Mouse (Mus musculus): ENCODE measurements around the gene Efna1.

Gene Efna1

GRCm38 (mm10) chr3:89280606-89281511 lies at the start of gene Efna1:
Gene Efna1, minus strand, starts transcription at chr3:89281142.
- DNase-seq: peak; percentile 87 to 92

- DNase-seq: no peak
Measured at GRCm38 (mm10) chr3:89330346-89330745, 49.4 kb upstream of the Efna1 start.

DNA sequence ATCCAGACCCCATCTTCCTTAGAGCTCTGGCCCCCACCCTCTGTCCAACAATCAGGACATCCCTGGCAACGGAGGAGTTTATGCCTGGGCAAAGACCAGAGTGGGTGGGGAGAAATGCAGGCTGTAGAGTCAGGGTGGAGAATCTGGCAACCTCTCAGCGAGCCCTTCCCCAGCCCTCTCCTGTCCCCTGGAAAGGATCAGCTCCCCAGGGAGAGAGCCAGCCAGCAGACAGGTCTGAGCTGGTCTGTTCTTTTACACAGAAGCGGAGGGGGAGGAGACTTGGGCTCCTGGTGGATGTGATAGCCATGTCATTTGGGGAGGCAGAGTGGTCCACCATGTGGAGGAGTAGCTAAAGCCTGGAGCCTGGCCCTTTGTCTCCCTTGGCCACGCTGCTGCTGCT lies 47.7 kb upstream of the Efna1 start:
- no peak for DNase-seq

GRCm38 (mm10) chr3:89327371-89327870 lies 46.5 kb upstream of the Efna1 start:
- no peak for DNase-seq

DNA sequence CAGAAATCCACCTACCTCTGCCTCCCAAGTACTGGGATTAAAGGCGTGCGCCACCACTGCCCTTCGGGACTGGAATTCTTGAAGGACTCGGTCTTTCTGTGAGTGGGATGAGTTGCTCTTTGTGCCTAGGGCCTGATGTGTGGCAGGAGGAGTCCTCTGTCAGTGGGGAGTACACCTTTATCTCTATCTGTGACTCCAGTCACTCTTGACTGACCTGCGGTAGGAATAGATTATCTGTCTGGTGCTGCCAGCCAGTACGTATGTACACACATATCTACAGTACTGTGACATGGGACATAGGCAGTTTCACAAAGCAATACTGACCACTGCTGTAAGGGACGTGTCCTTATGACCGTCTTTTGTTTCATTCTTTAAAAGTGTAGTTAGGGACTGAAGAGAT lies 44.9 kb upstream of the Efna1 start:
- no peak for DNase-seq

DNA sequence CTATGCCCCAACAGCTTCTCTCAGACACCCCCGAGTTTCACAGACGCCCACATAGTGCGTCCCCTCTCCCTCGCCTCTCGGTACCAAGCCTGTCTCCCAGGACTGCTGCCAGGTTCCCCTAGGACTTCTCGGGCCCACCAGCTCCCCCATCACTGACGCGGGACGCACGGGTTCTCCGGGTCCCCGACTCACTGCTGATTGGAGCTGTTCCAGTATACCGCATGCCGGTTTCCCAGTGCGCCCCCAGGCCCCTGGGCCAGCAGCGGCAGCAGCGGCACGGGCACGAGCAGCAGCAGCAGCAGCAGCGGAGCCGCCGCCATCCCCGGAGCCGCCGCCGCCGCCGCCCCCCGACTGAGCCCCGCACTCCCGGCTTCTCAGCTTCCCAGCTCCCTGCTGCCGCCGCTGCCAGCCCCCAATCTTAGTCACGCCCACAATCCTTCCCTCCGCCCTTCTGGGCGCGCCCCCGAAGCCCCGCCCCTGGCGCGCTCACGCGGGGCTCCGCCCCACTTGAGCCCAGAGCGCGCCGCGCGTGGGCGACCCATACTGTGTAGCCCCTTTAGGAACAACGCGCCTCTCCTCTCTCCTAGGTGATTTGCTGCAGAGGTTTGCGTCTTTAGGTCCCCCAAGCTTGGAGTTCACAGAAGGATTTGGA lies 41.7 kb upstream of the Efna1 start, which contains the start of gene Efna3:
TSS of gene Efna3 (minus strand) at position 452 of the 652 bp plus-strand sequence.
- DNase-seq: peak; percentile 45 to 69

- DNase-seq: no peak
Measured at GRCm38 (mm10) chr3:89322131-89322500, 41.2 kb upstream of the Efna1 start.

GRCm38 (mm10) chr3:89321183-89322130 lies 40.5 kb upstream of the Efna1 start:
- no peak for DNase-seq

DNA sequence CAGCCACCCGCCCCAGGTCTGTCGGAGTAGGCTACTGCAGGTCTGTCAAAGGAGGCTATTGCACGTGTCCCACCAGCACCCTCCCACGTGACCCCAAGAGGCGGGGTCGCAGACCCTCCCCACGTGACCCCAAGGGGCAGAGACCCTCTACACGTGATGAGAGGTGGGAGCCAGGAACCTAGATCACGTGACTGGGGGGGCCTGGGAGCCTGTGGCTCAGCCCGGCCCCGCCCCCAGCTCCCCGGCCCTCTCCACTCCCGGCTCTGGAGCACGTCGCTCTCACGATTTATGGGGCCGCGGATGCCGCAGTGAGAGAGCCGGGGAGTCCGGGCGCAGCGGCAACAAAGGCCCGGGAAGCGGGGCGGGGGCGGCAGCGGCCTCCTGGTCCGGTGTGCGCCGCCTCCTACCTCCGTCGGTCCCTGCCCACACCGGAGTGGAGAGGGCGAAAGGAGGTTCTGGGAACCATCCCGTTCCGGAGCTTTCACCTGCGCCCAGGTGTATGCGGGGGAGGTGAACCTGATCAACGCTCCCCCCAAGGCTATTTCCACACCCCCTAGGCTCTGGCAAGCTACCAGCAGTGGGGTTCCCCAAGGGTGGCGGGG lies 39.7 kb upstream of the Efna1 start:
- DNase-seq: no peak

- DNase-seq: no peak
Measured at GRCm38 (mm10) chr3:89319591-89320350, 38.8 kb upstream of the Efna1 start.

DNA sequence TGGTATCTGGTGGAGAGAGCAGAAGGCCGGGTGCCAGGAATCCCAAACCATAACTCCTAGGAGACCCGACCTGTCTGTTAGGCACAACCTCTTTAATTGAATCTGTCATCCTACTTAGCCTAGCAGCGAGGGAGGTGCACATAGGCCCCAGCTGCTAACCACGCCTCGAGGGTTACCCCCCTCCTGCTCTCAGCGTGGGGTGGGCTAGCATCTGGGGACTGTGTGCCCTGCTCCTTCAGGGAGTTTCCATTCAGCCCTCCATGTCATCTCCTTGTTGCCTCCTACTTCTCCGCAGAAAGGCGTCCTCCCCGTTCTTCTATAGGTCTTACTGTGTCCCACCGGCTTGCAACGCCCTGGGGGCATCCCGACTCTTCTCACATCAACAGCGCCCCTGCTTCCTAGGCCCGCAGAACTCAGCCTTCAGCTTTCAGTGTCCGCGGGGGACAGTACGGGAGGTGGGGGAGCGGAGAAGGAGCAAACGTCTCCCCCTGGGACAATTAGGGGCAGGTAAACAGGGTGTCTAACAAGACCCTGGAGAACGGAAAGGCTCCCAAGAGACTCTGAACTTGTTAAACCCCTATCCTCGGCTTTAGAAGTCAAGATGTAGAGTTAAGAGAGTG lies 38.1 kb upstream of the Efna1 start:
- DNase-seq: no peak

DNA sequence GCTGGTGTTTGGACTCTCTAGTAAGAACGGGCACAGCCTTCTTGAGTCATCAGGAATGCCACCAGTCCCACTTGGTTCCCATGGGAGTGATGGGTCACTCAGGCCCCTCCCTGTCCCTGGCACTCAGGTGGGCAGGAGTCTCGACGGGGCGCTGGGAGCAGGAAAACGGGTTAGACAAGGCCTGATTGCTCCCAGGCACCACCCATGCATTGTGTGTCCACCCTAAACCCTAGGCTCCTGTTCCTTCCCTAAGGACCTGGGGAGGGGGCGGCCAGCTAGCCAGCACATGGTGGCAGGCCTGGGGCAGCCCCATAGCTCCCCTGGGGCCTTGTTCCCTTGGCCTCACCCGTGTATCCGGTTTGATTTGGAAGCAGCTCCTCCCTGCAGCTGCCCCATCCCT lies 37.4 kb upstream of the Efna1 start:
- no peak for DNase-seq

- no peak for DNase-seq
Measured at GRCm38 (mm10) chr3:89317246-89317645, 36.3 kb upstream of the Efna1 start.

DNA sequence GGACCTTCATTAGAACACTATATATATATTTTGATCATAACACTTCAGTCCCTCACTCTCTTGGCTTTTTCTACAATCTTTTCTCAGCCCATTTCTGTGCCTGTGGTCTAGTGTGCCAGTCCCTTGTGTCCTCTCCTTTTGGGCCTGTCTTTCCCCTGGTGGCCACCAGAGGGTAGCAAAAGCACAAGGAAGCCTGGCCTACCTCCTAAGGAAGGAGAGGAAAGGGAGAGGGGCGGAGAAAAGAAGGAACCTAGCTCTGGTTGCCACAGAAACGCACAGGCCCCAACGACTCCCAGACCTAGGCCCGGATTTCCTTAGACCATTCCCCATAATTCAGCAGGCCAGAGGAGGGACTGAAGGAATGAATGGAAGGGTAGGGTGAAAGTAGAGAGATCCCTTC lies 35.9 kb upstream of the Efna1 start:
- DNase-seq: peak; percentile 82 to 92

GRCm38 (mm10) chr3:89315930-89316831 lies 35.2 kb upstream of the Efna1 start:
- DNase-seq: no peak

DNA sequence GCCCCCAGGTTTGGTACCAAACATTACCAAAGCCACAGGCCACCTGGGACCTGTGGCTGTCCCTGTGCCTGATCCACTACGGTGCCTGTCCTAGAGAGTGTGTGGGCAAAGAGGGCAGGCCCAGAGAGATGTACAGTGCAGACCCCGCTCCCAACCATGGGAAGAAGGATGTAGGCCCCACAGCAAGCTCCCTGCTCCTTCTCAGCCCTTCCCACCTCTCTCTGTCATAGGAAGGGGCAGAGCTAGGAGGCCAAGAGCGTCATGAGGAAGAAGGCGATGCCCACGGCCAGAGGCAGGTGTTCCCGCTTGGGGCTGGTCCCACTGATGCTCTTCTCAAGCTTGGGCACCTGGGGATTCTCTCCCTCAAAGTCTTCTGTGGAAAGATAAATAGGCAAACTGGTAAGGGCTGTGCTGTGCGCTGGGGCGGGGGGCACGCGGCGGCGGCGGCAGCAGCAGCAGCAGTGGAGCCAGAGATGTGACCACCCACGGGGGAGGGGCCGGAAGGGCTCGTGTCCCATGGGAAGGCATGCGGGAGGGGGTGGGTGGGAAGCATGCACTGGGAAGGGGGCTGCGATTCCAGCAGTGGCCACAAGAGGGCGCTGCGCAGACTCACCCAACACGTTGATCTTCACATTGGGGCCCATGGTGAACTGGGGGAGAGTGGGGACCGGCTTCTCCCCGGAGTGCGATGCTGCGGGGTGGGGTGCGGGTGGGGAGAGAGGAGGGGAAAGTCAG lies 34.4 kb upstream of the Efna1 start:
- peak; percentile 58 to 80 for DNase-seq

DNA sequence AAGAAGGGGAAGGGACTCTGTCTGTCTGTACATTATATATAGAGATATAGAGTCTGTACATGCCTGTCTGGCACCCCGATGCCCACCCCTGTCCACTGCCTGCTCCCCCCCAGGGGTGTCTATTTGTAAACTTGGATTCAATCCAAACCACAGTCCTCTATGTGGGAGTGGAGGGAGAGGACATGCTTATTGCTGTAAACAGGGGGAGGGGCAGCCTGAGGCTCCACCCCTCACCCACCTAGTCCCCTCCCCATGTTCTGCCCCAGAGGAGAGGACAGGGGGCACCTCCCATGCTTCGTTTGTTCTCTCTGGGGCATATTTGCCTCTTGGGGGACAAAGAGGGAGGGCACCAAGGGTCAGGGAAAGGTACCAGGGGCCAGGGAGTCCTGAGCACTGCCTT lies 33.8 kb upstream of the Efna1 start:
- DNase-seq: no peak

- DNase-seq: no peak
Measured at GRCm38 (mm10) chr3:89314340-89314739, 33.4 kb upstream of the Efna1 start.

DNA sequence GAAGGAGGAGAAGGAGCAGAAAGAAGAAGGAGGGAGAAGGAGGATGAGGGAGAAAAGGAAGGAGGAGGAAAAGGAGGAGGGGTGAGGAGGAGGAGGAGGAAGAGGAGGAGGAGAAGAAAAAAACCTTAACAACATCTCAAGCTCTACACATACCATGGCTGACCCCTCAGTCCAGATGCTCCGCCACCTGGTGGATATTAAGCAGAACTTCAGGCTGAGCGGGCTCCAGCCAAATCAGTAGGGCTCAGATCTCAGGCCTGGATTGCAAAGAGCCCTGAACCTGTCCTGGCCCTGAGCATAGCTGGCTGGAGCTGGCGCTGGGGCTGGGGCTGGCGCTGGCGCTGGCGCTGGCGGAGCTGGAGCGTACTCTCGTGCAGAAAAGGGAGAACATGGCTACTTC lies 27.1 kb upstream of the Efna1 start:
- peak; percentile 71 to 86 for DNase-seq
